Mouse (Mus musculus) liver, adult 2 months (tissue): ENCODE measurements around the gene Chn1.

ENCODE experiments used
- CTCF ChIP-seq: fragments of 200-500 bp; IDR thresholded peaks from 2 replicates; pipeline ENCODE4 v1.5.1; 2011; ENCODE audit warnings: low read depth, low read length, control low read depth
- POLR2A ChIP-seq: fragments of 200-500 bp; IDR thresholded peaks from 2 replicates; pipeline ENCODE4 v1.6.1; 2011; ENCODE audit warnings: low read length, control low read depth; ENCODE audit not compliant: insufficient read depth; ENCODE audit errors: extremely low read depth

DNA sequence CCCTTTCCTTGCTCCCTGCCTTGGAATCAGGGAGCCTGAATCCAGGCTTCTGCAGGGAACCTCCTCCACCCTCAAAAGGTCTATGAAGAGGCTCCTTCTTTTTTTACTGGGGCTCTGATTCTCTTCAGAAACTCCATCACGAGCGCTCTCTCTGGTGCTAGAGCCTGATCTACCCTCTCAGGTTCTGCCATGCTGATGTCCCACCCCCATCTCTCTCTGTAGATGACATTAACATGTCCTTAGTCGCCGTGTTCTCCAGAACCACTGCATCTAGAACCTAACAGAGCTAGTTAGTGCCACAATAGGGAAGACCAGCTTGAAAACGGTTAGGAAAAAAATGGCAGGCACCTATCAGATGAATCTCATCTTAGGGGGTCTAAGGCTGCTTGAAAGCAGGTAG, 178.8 kb downstream of the Chn1 start:
- no peak for TF ChIP-seq CTCF
- TF ChIP-seq POLR2A, result no peak
